In genomic region chr12:8726890-8727289, GRCm38 (mm10) we compare ENCODE assay signal across 9 mouse cellular contexts. TPM values are rescaled to one million over a fixed set of nuclear protein-coding genes. Genes with fewer than 3 reads are reported as not detected.
DNase-seq lines count a peak whose midpoint lies in the region; ATAC-seq and TF ChIP-seq lines count a peak whose summit lies in the region.
"Had no signal": no experiment of that assay in that cellular context is flagged by ENCODE, and none has a peak within 500 bp of the region (broad histone marks: within the 10 kb centered on the region; RNA-seq: fewer than 3 reads in every experiment).

No protein-coding gene starts in this region.

- no peak for DNase-seq in forebrain, embryonic 11.5 days (ENCODE audit: low spot score)
- no peak for DNase-seq in liver, embryonic 13.5 days
- no peak for DNase-seq in MEL (ENCODE audit: low read depth, low spot score)
- no peak for DNase-seq in adrenal gland, adult (ENCODE audit: inconsistent age in 2 of 2, low spot score in 1 of 2)
- DNase-seq: adrenal gland, postnatal 25 days had no signal

- no peaks in the 10 kb centered on the region for H3K9me3 ChIP-seq in forebrain, embryonic 12.5 days
- no peaks in the 10 kb centered on the region for H3K9me3 ChIP-seq in forebrain, embryonic 11.5 days (ENCODE audit: control insufficient read depth, low read length)
- H3K9me3 ChIP-seq in liver, embryonic 13.5 days (replicated peaks), result no peaks in the 10 kb centered on the region
- H3K9me3 ChIP-seq in liver, embryonic 12.5 days (replicated peaks), result no peaks in the 10 kb centered on the region
- H3K9me3 ChIP-seq in MEL (replicated peaks; ENCODE audit: insufficient read depth, low read length), result no peaks in the 10 kb centered on the region
- H3K9me3 ChIP-seq: liver, embryonic 15.5 days had no signal

- 0 out of 2 replicates have a peak, but pooled peaks have one; percentile 23 for ATAC-seq in forebrain, embryonic 12.5 days (ENCODE audit: low FRiP score)
- no peak for ATAC-seq in forebrain, embryonic 11.5 days (replicated peaks; ENCODE audit: low FRiP score)
- ATAC-seq in liver, embryonic 13.5 days (ENCODE audit: low read depth), result no peak
- no peak for ATAC-seq in liver, embryonic 12.5 days
- ATAC-seq in megakaryocyte-erythroid progenitor cell, adult 5-6 weeks (replicated peaks; ENCODE audit: low FRiP score, low TSS enrichment, poor library complexity, severe bottlenecking), result 0 out of 2 replicates have a peak, but pooled peaks have one; percentile 14

- peak in 2 of 3 experiments; percentile 3 to 25; a peak in 2 of 6 replicates for TF ChIP-seq CTCF in MEL (IDR thresholded peaks at IDR 0.05 in 2 of 3, conservative IDR thresholded peaks at IDR 0.05 in 1 of 3; ENCODE audit: control insufficient read depth in 1 of 3, insufficient read depth in 1 of 3, low read depth in 2 of 3, low read length in 3 of 3, poor library complexity in 1 of 3, severe bottlenecking in 1 of 3)

- H3K36me3 ChIP-seq in forebrain, embryonic 12.5 days (replicated peaks), result peaks cover 47% of the 10 kb centered on the region
- peaks cover 6% of the 10 kb centered on the region; the same call in 1 of the 2 replicates for H3K36me3 ChIP-seq in forebrain, embryonic 11.5 days (ENCODE audit: control insufficient read depth, insufficient read depth, low read length)
- peaks cover 64% of the 10 kb centered on the region for H3K36me3 ChIP-seq in liver, embryonic 13.5 days
- peaks cover 67% of the 10 kb centered on the region for H3K36me3 ChIP-seq in liver, embryonic 12.5 days
- peaks cover 0 to 70% of the 10 kb centered on the region in 2 experiments for H3K36me3 ChIP-seq in MEL (ENCODE audit: control insufficient read depth in 1 of 2, insufficient read depth in 2 of 2, low read length in 2 of 2)

- no peaks in the 10 kb centered on the region for H3K4me1 ChIP-seq in forebrain, embryonic 12.5 days
- no peaks in the 10 kb centered on the region for H3K4me1 ChIP-seq in forebrain, embryonic 11.5 days (replicated peaks; ENCODE audit: control insufficient read depth, insufficient read depth, low read length)
- no peaks in the 10 kb centered on the region for H3K4me1 ChIP-seq in liver, embryonic 13.5 days (replicated peaks)
- H3K4me1 ChIP-seq in liver, embryonic 12.5 days, result no peaks in the 10 kb centered on the region
- no peaks in the 10 kb centered on the region for H3K4me1 ChIP-seq in MEL (ENCODE audit: control insufficient read depth in 1 of 2, insufficient read depth in 2 of 2, low read length in 2 of 2)
- H3K4me1 ChIP-seq: liver, embryonic 15.5 days had no signal

- TF ChIP-seq POLR2A in MEL (IDR thresholded peaks at IDR 0.05; ENCODE audit: control insufficient read depth in 1 of 2, insufficient read depth in 1 of 2, low read depth in 1 of 2, low read length in 2 of 2, poor library complexity in 1 of 2), result no peak

- no peak overlapping the region for H3K9ac ChIP-seq in forebrain, embryonic 12.5 days
- no peak overlapping the region for H3K9ac ChIP-seq in forebrain, embryonic 11.5 days (ENCODE audit: low read length)
- no peak overlapping the region for H3K9ac ChIP-seq in liver, embryonic 13.5 days
- no peak overlapping the region for H3K9ac ChIP-seq in liver, embryonic 12.5 days
- H3K9ac ChIP-seq in MEL (ENCODE audit: control insufficient read depth, low read depth, low read length, poor library complexity, severe bottlenecking), result no peak overlapping the region
- H3K9ac ChIP-seq: liver, embryonic 15.5 days had no signal

- TF ChIP-seq EP300 in MEL (IDR thresholded peaks at IDR 0.05; ENCODE audit: low read depth in 1 of 2, low read length in 2 of 2), result no peak

- TF ChIP-seq RAD21 in MEL (IDR thresholded peaks at IDR 0.05; ENCODE audit: low read depth, low read length), result no peak

- H3K4me3 ChIP-seq in forebrain, embryonic 12.5 days (replicated peaks), result no peak overlapping the region
- no peak overlapping the region for H3K4me3 ChIP-seq in forebrain, embryonic 11.5 days (ENCODE audit: low read depth, low read length)
- no peak overlapping the region for H3K4me3 ChIP-seq in liver, embryonic 13.5 days (replicated peaks)
- H3K4me3 ChIP-seq in liver, embryonic 12.5 days, result no peak overlapping the region
- no peak overlapping the region for H3K4me3 ChIP-seq in MEL (ENCODE audit: control insufficient read depth in 1 of 2, insufficient read depth in 1 of 2, low read depth in 2 of 2, low read length in 2 of 2)
- H3K4me3 ChIP-seq: liver, embryonic 15.5 days had no signal

- no peak overlapping the region for H3K4me2 ChIP-seq in forebrain, embryonic 12.5 days
- H3K4me2 ChIP-seq in forebrain, embryonic 11.5 days (ENCODE audit: low read depth, low read length, severe bottlenecking), result no peak overlapping the region
- H3K4me2 ChIP-seq in liver, embryonic 13.5 days, result no peak overlapping the region
- no peak overlapping the region for H3K4me2 ChIP-seq in liver, embryonic 12.5 days
- H3K4me2 ChIP-seq: liver, embryonic 15.5 days had no signal

- H3K27me3 ChIP-seq in forebrain, embryonic 12.5 days, result no peaks in the 10 kb centered on the region
- no peaks in the 10 kb centered on the region for H3K27me3 ChIP-seq in forebrain, embryonic 11.5 days (ENCODE audit: control insufficient read depth, insufficient read depth, low read length)
- H3K27me3 ChIP-seq in liver, embryonic 13.5 days, result no peaks in the 10 kb centered on the region
- no peaks in the 10 kb centered on the region for H3K27me3 ChIP-seq in liver, embryonic 12.5 days (replicated peaks)
- no peaks in the 10 kb centered on the region for H3K27me3 ChIP-seq in MEL (ENCODE audit: control insufficient read depth in 1 of 2, insufficient read depth in 2 of 2, low read length in 2 of 2)
- H3K27me3 ChIP-seq: liver, embryonic 15.5 days had no signal

- H3K79me2 ChIP-seq in MEL (ENCODE audit: control insufficient read depth, insufficient read depth, low read length, poor library complexity), result no peaks in the 10 kb centered on the region; the same call in 1 of the 2 replicates

- 83% methylated on average over 1 of the region's 1 CpGs for WGBS in forebrain, embryonic 12.5 days
- WGBS in forebrain, embryonic 11.5 days, result 64% methylated on average over 1 of the region's 1 CpGs
- 89% methylated on average over 1 of the region's 1 CpGs for WGBS in liver, embryonic 13.5 days (ENCODE audit: insufficient replicate concordance)
- 83% methylated on average over 1 of the region's 1 CpGs for WGBS in liver, embryonic 12.5 days (ENCODE audit: insufficient replicate concordance)

- no peak overlapping the region for H3K27ac ChIP-seq in forebrain, embryonic 12.5 days
- no peak overlapping the region for H3K27ac ChIP-seq in forebrain, embryonic 11.5 days (ENCODE audit: low read depth, low read length)
- H3K27ac ChIP-seq in liver, embryonic 13.5 days, result 0 out of 2 replicates have a peak overlapping the region, but pooled peaks have one; percentile 3
- no peak overlapping the region for H3K27ac ChIP-seq in liver, embryonic 12.5 days
- no peak overlapping the region for H3K27ac ChIP-seq in MEL (ENCODE audit: control insufficient read depth, low read depth, low read length)
- H3K27ac ChIP-seq: liver, embryonic 15.5 days had no signal

TF ChIP-seq in MEL, 35 proteins besides CTCF, POLR2A, EP300 and RAD21:
- no peak for TF ChIP-seq MEF2A (IDR thresholded peaks at IDR 0.05; ENCODE audit: extremely low read depth, insufficient replicate concordance, low read depth, low read length, poor library complexity, severe bottlenecking)
- no peak for TF ChIP-seq POLR2AphosphoS5 (IDR thresholded peaks at IDR 0.05; ENCODE audit: borderline replicate concordance, low read depth, low read length)
- no peak for TF ChIP-seq MYC (IDR thresholded peaks at IDR 0.05; ENCODE audit: low read depth, low read length)
- no peak for TF ChIP-seq CHD2 (IDR thresholded peaks at IDR 0.05; ENCODE audit: low read length)

RNA-seq across cellular contexts. Expression of gene Sdc1, which starts 44.2 kb away (rescaled TPM):
- polyA plus RNA-seq in forebrain, embryonic 12.5 days (2016; fragmentation: Nextera tagmentation; extraction: Ambion mirVana), result 70.3 and 72.7 TPM in 2 replicates
- 86.8 and 90.0 TPM in 2 replicates for polyA plus RNA-seq in forebrain, embryonic 11.5 days (2014; fragmentation: Nextera tagmentation; extraction: Ambion mirVana)
- polyA plus RNA-seq in liver, embryonic 13.5 days (2015; fragmentation: Nextera tagmentation; extraction: Ambion mirVana), result 23.3 and 29.6 TPM in 2 replicates
- polyA plus RNA-seq in liver, embryonic 12.5 days (2016; fragmentation: Nextera tagmentation; extraction: Ambion mirVana), result 27.7 and 30.2 TPM in 2 replicates
- 25.3 and 32.3 TPM in 2 replicates for total RNA-seq in MEL (2012; rRNA removed)
- 10 to 100 TPM in 1 of 2 experiments, not detected in 1; 33.6 TPM for polyA plus RNA-seq in MEL (2012; ENCODE audit: insufficient read depth in 1 of 2, insufficient read length in 2 of 2, low read depth in 1 of 2, low replicate concordance in 2 of 2, missing spikeins in 1 of 2)
- total RNA-seq in megakaryocyte-erythroid progenitor cell, adult 5-6 weeks (2014; fragmentation: Nextera tagmentation), result 2.0 and 3.1 TPM in 2 replicates
- 1.8 and 2.4 TPM in 2 replicates for total RNA-seq in megakaryocyte-erythroid progenitor cell, adult 5-6 weeks (2017)

RNA-seq across cellular contexts. Expression of gene Pum2, which starts 53.0 kb away (rescaled TPM):
- polyA plus RNA-seq in forebrain, embryonic 12.5 days (2016; fragmentation: Nextera tagmentation; extraction: Ambion mirVana), result 94.6 and 97.9 TPM in 2 replicates
- 101 and 106 TPM in 2 replicates for polyA plus RNA-seq in forebrain, embryonic 11.5 days (2014; fragmentation: Nextera tagmentation; extraction: Ambion mirVana)
- 18.0 and 21.4 TPM in 2 replicates for polyA plus RNA-seq in liver, embryonic 13.5 days (2015; fragmentation: Nextera tagmentation; extraction: Ambion mirVana)
- polyA plus RNA-seq in liver, embryonic 12.5 days (2016; fragmentation: Nextera tagmentation; extraction: Ambion mirVana), result 26.5 and 26.7 TPM in 2 replicates
- 62.9 and 67.7 TPM in 2 replicates for total RNA-seq in MEL (2012; rRNA removed)
- polyA plus RNA-seq in MEL (2012; ENCODE audit: insufficient read depth in 1 of 2, insufficient read length in 2 of 2, low read depth in 1 of 2, low replicate concordance in 2 of 2, missing spikeins in 1 of 2), result 100 to 1,000 TPM in 1 of 2 experiments, 10 to 100 TPM in 1; 87.8 to 140 TPM
- total RNA-seq in megakaryocyte-erythroid progenitor cell, adult 5-6 weeks (2014; fragmentation: Nextera tagmentation), result 111 and 154 TPM in 2 replicates
- 109 and 153 TPM in 2 replicates for total RNA-seq in megakaryocyte-erythroid progenitor cell, adult 5-6 weeks (2017)

Comparison
In these comparisons a context has a peak if more than half of its experiments do, and no peak if none do; other contexts are left out.
1. ATAC-seq: peak in forebrain, embryonic 12.5 days (single experiment) and megakaryocyte-erythroid progenitor cell, adult 5-6 weeks (single experiment); none in forebrain, embryonic 11.5 days (single experiment), liver, embryonic 13.5 days (single experiment) and liver, embryonic 12.5 days (single experiment).